In the genomic region with DNA sequence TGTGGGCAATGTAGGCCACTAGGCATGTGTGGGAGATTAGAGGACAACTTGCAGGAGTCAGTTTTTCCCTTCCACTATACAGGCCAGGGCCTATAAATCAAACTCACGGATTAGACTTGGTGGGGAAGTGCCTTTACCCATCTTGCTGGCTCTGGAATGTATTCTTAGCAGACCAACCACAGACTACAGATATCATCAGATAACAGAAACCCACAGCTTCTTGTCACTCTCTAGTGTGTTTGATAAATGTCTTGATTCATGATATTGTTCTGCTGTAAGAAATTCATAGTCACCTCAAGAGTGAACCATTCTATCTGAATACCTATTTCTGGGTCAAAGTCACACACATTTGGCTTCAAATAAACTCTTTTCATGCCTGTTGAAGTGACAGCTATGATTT, we compare ENCODE assay signal across 26 mouse cellular contexts.
"Had no signal": no experiment of that assay in that cellular context is flagged by ENCODE, and none has a peak within 500 bp of the region (broad histone marks: within the 10 kb centered on the region; RNA-seq: fewer than 3 reads in every experiment).

No protein-coding gene starts in this region.

- H3K4me2 ChIP-seq: heart, embryonic 12.5 days; hindbrain, embryonic 12.5 days; hindbrain, embryonic 14.5 days; intestine, embryonic 15.5 days; limb, embryonic 13.5 days; limb, embryonic 15.5 days; liver, embryonic 12.5 days had no signal

- H3K9ac ChIP-seq: heart, embryonic 12.5 days; hindbrain, embryonic 12.5 days; hindbrain, embryonic 14.5 days; intestine, embryonic 15.5 days; limb, embryonic 13.5 days; limb, embryonic 15.5 days; liver, embryonic 12.5 days; liver, embryonic 14.5 days had no signal

- DNase-seq: gastrocnemius, postnatal 10 days; gastrocnemius, postnatal 25 days; heart, adult 18-20 months; heart, postnatal 10 days; heart, postnatal 4 days; kidney, adult 18-20 months; kidney, adult 8-10 months; kidney, postnatal 10 days; kidney, postnatal 25 days; kidney, postnatal 4 days; layer of hippocampus, postnatal 36 days; left cerebral cortex, postnatal 4 days had no signal

- H3K27me3 ChIP-seq: intestine, embryonic 15.5 days; limb, embryonic 13.5 days; limb, embryonic 15.5 days had no signal

- ATAC-seq: hindbrain, embryonic 16.5 days; inflammation-experienced regulatory T-cells, adult 6 months; intestine, embryonic 15.5 days; intestine, postnatal 0 days; liver, embryonic 12.5 days had no signal

- H3K9me3 ChIP-seq: heart, embryonic 10.5 days; heart, embryonic 12.5 days; hindbrain, embryonic 10.5 days; hindbrain, embryonic 12.5 days; intestine, embryonic 15.5 days; limb, embryonic 13.5 days; limb, embryonic 15.5 days; liver, embryonic 12.5 days had no signal

- H3K4me1 ChIP-seq: hindbrain, embryonic 12.5 days; intestine, embryonic 15.5 days; liver, embryonic 12.5 days had no signal

- H3K4me3 ChIP-seq: heart, embryonic 10.5 days; heart, embryonic 12.5 days; hindbrain, embryonic 10.5 days; hindbrain, embryonic 12.5 days; intestine, embryonic 15.5 days; layer of hippocampus, adult 2 months; limb, embryonic 13.5 days; limb, embryonic 15.5 days; liver, embryonic 12.5 days had no signal

- H3K36me3 ChIP-seq: heart, embryonic 10.5 days; heart, embryonic 12.5 days; hindbrain, embryonic 10.5 days; hindbrain, embryonic 12.5 days; intestine, embryonic 15.5 days; limb, embryonic 13.5 days; limb, embryonic 15.5 days; liver, embryonic 12.5 days had no signal

- H3K27ac ChIP-seq: heart, embryonic 10.5 days; hindbrain, embryonic 10.5 days; hindbrain, embryonic 12.5 days; hindbrain, embryonic 14.5 days; intestine, embryonic 15.5 days; layer of hippocampus, adult 2 months; limb, embryonic 13.5 days; limb, embryonic 15.5 days; liver, embryonic 12.5 days; liver, embryonic 14.5 days had no signal
